Mouse (Mus musculus): ENCODE measurements around the gene Fam118a. TPM values are rescaled to one million over a fixed set of nuclear protein-coding genes. Genes with fewer than 3 reads are reported as not detected.
"Not testable (repeated sequence)": the region's sequence is repeated elsewhere in the genome, so short reads cannot be mapped to it uniquely, and the experiment has no call there.

Gene Fam118a
- 5.4 and 6.9 TPM in 2 replicates for polyA plus RNA-seq (2015; fragmentation: Nextera tagmentation; extraction: Ambion mirVana)

DNA sequence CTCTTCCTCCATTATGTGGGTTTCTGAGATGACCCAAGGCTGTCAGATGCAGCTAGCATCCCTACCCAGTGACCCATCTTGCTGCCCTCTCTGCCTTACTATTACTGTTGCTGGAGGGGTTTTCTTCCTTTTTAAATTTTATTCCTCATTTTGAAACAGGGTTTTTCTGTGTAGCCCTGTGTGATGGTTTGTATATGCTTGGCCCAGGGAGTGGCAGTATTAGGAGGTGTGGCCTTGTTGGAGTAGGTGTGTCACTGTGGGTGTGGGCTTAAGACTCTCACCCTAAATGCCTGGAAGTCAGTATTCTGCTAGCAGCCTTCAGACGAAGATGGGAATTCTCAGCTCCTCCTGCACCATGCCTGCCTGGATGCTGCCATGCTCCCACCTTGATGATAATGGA is at the start of gene Fam118a:
Gene Fam118a, plus strand, starts transcription at position 301 of the 400 bp plus-strand sequence.
- ATAC-seq (ENCODE audit: low read depth); H3K9me3 ChIP-seq (replicated peaks; ENCODE audit: control insufficient read depth, low read length); H3K27me3 ChIP-seq (ENCODE audit: control insufficient read depth, insufficient read depth, low read depth, low read length); H3K27ac ChIP-seq (ENCODE audit: low read length); H3K9ac ChIP-seq (ENCODE audit: low read depth, low read length); H3K4me2 ChIP-seq (ENCODE audit: low read depth, low read length); H3K36me3 ChIP-seq (ENCODE audit: control insufficient read depth, insufficient read depth); H3K4me1 ChIP-seq (ENCODE audit: control insufficient read depth, low read depth, low read length); H3K4me3 ChIP-seq (ENCODE audit: low read depth, low read length): not testable (repeated sequence)
- WGBS (ENCODE audit: insufficient replicate concordance) = 37% methylated on average over 1 of the region's 1 CpGs

DNA sequence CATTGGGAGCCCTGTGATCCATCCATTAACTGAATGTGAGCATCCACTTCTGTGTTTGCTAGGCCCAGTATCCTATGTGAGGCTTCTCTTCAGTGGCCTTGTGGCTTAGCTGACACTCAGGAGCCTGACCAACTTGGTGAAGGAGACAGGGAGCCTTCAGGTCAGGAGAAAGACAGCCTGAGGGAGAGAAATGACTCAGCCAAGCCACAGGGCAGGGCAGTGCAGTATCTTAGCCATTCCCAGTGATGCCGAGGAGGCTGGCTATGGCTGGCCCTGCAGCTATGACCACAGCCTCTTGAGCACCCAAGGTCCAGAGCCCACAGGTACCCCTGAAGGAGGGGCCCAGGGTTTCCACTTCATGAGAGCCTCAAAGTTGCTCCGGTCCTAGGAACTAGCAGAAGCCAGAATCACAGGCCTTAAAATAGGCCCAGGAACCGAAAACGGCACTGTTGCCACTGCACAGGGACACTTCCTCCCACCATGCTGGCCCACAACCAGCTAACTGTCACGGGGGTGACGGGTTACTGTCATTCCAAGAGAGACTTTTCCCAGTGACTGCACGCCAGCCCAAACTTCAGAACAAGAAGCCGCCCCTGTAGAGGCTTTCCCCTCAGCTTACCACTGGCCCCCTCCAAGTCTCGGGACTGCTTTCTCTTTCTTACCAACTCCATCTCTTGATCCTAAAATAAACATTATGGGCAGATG is 47.0 kb upstream of the Fam118a start:
- Histone ChIP-seq H3K27me3 (ENCODE audit: control insufficient read depth, insufficient read depth, low read depth, low read length) (peaks cover 2% of the 10 kb centered on the region), H3K27ac (ENCODE audit: low read length) (no peak overlapping the region), H3K4me2 (ENCODE audit: low read depth, low read length) (no peak overlapping the region), H3K9me3 (replicated peaks; ENCODE audit: control insufficient read depth, low read length) (no peaks in the 10 kb centered on the region), H3K9ac (ENCODE audit: low read depth, low read length) (no peak overlapping the region), H3K4me3 (ENCODE audit: low read depth, low read length) (no peak overlapping the region), H3K4me1 (ENCODE audit: control insufficient read depth, low read depth, low read length) (no peaks in the 10 kb centered on the region; the same call in none of the 2 replicates), H3K36me3 (ENCODE audit: control insufficient read depth, insufficient read depth) (no peaks in the 10 kb centered on the region)
- WGBS (ENCODE audit: insufficient replicate concordance) = 56% methylated on average over 9 of the region's 9 CpGs
- ATAC-seq (ENCODE audit: low read depth) = 0 out of 2 replicates have a peak, but pooled peaks have one; percentile 9

DNA sequence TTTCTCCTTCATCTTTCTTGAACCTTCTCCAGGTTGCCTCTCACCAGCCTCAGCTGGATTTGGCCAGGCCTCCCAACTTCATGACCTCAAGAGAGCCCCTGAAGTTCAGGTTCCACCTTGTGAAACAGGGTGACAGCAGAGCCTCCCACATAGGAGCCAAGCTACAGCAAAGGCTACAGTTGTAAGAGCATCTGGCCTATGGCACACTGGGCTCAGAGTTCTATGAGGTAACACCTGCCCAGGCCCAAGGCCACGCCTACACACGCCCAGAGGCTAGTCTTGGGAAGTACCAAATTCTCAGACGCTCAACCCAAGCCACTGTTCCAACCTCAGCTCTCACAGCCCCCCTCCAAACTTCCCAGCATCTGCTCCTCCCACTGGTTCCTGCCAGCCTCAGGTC is 45.9 kb upstream of the Fam118a start:
- Histone ChIP-seq H3K9me3 (replicated peaks; ENCODE audit: control insufficient read depth, low read length) (no peaks in the 10 kb centered on the region), H3K9ac (ENCODE audit: low read depth, low read length) (no peak overlapping the region), H3K4me1 (ENCODE audit: control insufficient read depth, low read depth, low read length) (peaks cover 7% of the 10 kb centered on the region), H3K4me3 (ENCODE audit: low read depth, low read length) (no peak overlapping the region), H3K27me3 (ENCODE audit: control insufficient read depth, insufficient read depth, low read depth, low read length) (peaks cover 12% of the 10 kb centered on the region), H3K27ac (ENCODE audit: low read length) (no peak overlapping the region), H3K4me2 (ENCODE audit: low read depth, low read length) (no peak overlapping the region), H3K36me3 (ENCODE audit: control insufficient read depth, insufficient read depth) (no peaks in the 10 kb centered on the region)
- 53% methylated on average over 3 of the region's 3 CpGs for WGBS (ENCODE audit: insufficient replicate concordance)
- ATAC-seq (ENCODE audit: low read depth) = no peak

DNA sequence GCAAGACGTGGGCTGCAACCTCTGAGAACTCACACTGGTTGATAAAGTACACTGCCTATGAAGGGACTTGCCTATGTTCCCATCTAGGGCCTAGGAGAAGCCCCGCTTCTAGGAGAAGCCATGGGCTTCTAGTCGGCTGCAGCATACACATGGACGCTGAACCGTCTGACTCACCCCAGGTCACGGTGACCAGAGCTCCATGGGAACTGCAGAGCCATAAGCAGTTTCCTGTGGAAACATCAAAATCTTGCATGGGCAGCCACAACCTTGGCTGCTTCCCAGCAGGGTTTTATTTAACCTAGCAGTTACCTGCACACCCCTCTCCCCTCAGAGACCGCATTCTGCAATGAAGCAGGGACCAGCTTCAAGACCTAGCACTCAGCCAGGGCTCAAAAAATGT is 45.0 kb upstream of the Fam118a start:
- H3K9me3 ChIP-seq (replicated peaks; ENCODE audit: control insufficient read depth, low read length) = no peaks in the 10 kb centered on the region
- H3K9ac ChIP-seq (ENCODE audit: low read depth, low read length) = no peak overlapping the region
- no peaks in the 10 kb centered on the region for H3K36me3 ChIP-seq (ENCODE audit: control insufficient read depth, insufficient read depth)
- H3K4me2 ChIP-seq (ENCODE audit: low read depth, low read length) = no peak overlapping the region
- H3K4me1 ChIP-seq (ENCODE audit: control insufficient read depth, low read depth, low read length) = peaks cover 11% of the 10 kb centered on the region
- peaks cover 14% of the 10 kb centered on the region for H3K27me3 ChIP-seq (ENCODE audit: control insufficient read depth, insufficient read depth, low read depth, low read length)
- no peak for ATAC-seq (ENCODE audit: low read depth)
- 73% methylated on average over 7 of the region's 7 CpGs for WGBS (ENCODE audit: insufficient replicate concordance)
- no peak overlapping the region for H3K27ac ChIP-seq (ENCODE audit: low read length)
- H3K4me3 ChIP-seq (ENCODE audit: low read depth, low read length) = no peak overlapping the region

DNA sequence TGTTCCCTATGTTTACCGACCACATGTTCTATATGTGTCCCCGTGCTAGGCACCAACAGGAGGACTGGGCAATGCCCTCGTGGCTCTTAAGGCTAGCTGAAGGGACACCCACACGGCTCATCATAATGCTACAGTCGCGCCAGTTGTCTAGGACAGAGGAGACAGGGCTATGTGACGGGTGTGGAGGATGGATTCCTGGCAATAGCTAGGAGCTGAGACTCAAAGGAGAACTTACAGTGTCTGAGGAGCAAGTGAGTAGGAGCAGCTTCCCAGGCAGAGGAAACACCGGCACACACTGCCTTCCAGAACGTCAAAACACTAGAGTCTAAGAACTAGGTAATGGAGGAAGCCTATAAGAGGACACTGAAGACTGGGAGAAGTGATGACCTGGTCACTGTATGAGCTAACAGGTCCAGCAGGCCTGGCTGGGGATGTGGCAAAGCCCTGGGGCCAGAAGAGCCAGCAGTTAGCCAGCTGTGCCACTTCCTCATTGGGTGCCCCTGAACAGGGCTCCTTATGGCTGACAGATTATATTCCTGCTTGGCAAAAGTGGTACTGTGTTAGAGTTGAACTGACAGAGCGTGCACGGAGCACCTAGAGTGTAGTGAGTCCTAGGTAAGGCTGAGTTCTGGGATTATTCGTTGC is 43.1 kb upstream of the Fam118a start:
- Histone ChIP-seq H3K27me3 (ENCODE audit: control insufficient read depth, insufficient read depth, low read depth, low read length) (peaks cover 18% of the 10 kb centered on the region), H3K9me3 (replicated peaks; ENCODE audit: control insufficient read depth, low read length) (no peaks in the 10 kb centered on the region), H3K4me1 (ENCODE audit: control insufficient read depth, low read depth, low read length) (peaks cover 11% of the 10 kb centered on the region), H3K27ac (ENCODE audit: low read length) (no peak overlapping the region), H3K9ac (ENCODE audit: low read depth, low read length) (no peak overlapping the region), H3K36me3 (ENCODE audit: control insufficient read depth, insufficient read depth) (no peaks in the 10 kb centered on the region), H3K4me3 (ENCODE audit: low read depth, low read length) (no peak overlapping the region), H3K4me2 (ENCODE audit: low read depth, low read length) (no peak overlapping the region)
- WGBS (ENCODE audit: insufficient replicate concordance) = 72% methylated on average over 12 of the region's 12 CpGs
- ATAC-seq (ENCODE audit: low read depth) = no peak

DNA sequence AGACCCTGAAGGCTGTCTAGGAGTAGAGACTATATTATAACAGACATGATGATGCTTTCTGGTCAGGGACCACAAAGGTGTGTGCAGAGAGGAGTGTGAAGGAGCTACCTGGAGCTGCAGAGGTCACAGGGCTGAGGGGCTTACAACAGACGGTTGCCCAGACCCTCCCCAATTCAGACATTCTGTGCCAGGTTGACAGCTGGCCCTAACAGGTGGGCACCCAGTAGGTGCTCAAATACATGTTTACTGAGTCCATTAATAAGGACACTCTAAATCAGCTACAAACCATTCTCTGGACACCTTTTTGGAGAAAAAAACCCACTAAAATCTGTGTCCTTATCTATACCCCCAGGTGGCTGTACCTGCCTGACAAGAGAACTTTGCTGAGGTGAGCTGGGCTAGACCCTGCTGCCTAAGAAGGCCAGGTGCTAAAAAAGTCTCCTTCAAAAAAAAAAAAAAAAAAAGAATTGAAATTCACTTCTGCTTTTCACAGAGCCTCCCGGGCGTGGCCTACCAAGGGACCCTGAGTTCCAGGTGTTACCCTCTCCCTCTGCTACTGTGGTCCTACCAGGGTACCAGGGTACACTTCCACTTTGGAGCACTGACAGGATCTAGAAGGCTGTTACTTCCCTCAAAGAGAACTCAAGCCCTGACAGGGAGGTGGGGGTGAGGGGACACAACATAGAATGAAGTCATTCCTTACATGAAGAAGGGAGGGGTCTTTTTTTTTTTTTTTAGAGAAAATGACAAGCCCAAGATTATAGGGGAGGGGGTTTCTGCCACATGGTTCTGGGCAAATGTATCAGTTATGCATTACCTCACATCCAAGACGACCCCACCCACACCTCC is 42.4 kb upstream of the Fam118a start:
- Histone ChIP-seq H3K4me3 (ENCODE audit: low read depth, low read length) (peak overlapping the region; percentile 68), H3K4me2 (ENCODE audit: low read depth, low read length) (peak overlapping the region; percentile 76), H3K9me3 (replicated peaks; ENCODE audit: control insufficient read depth, low read length) (no peaks in the 10 kb centered on the region), H3K36me3 (ENCODE audit: control insufficient read depth, insufficient read depth) (no peaks in the 10 kb centered on the region), H3K27ac (ENCODE audit: low read length) (no peak overlapping the region), H3K4me1 (ENCODE audit: control insufficient read depth, low read depth, low read length) (peaks cover 11% of the 10 kb centered on the region), H3K27me3 (ENCODE audit: control insufficient read depth, insufficient read depth, low read depth, low read length) (peaks cover 18% of the 10 kb centered on the region), H3K9ac (ENCODE audit: low read depth, low read length) (no peak overlapping the region)
- no peak for ATAC-seq (ENCODE audit: low read depth)
- 28% methylated on average over 4 of the region's 4 CpGs for WGBS (ENCODE audit: insufficient replicate concordance)

DNA sequence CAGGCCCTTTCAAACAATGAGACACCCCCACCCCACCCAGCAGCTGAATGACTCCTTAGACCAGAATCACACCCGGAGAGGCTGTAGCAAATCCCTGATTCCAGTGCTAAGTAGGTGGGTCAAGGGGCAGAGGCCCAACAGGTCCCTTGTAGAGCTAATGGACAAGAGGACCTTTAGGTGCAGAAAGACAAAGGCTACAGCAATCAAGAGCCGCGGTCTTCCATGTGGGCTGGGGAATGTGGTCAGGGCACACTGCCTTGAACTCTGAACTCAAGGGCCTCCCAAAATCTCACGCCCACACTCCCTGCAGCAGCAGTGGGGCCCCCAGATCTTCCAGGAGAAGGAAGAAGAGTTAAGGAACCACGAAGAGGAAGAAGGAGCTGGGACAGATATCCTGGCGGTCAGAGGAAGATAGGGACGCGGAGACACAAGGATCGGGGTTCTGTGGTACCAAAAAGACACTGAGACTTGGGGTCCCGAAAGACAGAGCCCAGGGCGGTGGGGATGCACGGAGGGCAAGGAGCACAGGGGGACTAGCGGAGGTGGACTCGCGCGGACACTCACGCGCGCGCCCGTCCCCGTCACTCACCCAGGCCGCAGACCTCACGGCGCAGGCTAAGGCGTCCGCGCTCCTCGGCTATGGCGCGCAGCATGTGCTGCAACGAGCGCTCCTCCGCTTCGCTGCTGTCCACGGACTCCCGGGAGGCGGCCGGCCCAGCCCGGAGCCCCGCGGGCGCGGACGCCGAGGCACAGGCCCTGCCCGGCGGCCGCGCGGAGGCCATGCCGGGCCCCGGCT is 41.5 kb upstream of the Fam118a start:
- peak; percentile 43 for ATAC-seq (ENCODE audit: low read depth)
- Histone ChIP-seq H3K4me2 (ENCODE audit: low read depth, low read length) (peak overlapping the region; percentile 76), H3K36me3 (ENCODE audit: control insufficient read depth, insufficient read depth) (no peaks in the 10 kb centered on the region), H3K27me3 (ENCODE audit: control insufficient read depth, insufficient read depth, low read depth, low read length) (peaks cover 18% of the 10 kb centered on the region), H3K9ac (ENCODE audit: low read depth, low read length) (peak overlapping the region; percentile 67), H3K9me3 (replicated peaks; ENCODE audit: control insufficient read depth, low read length) (no peaks in the 10 kb centered on the region), H3K4me3 (ENCODE audit: low read depth, low read length) (peak overlapping the region; percentile 68), H3K27ac (ENCODE audit: low read length) (no peak overlapping the region), H3K4me1 (ENCODE audit: control insufficient read depth, low read depth, low read length) (peaks cover 11% of the 10 kb centered on the region)
- under 1% methylated on average over 44 of the region's 53 CpGs for WGBS (ENCODE audit: insufficient replicate concordance)

All from liver, embryonic 16.5 days (tissue).